Mouse (Mus musculus): Measurements from ENCODE around the gene Pnmal1. TPM values are rescaled to one million over a fixed set of nuclear protein-coding genes. Genes with fewer than 3 reads are reported as not detected.

Gene Pnmal1
- total RNA-seq, 2 experiments from 2014 or later, result 0.16 to 0.21 TPM

GRCm38 (mm10) chr7:16924037-16924834 is 35.2 kb upstream of the Pnmal1 start, which contains the start of gene Calm3:
TSS of gene Calm3 (minus strand) at chr7:16924114.
- peak; percentile 98 for DNase-seq

- DNase-seq, result no peak
Observed at GRCm38 (mm10) chr7:16928341-16928740, 31.1 kb upstream of the Pnmal1 start.

GRCm38 (mm10) chr7:16930850-16931249 is 28.6 kb upstream of the Pnmal1 start:
- DNase-seq, result peak; percentile 68

GRCm38 (mm10) chr7:16931968-16932627 is 27.4 kb upstream of the Pnmal1 start:
- DNase-seq, result peak; percentile 86

- DNase-seq, result no peak
Observed at GRCm38 (mm10) chr7:16932704-16933577, 26.5 kb upstream of the Pnmal1 start.

GRCm38 (mm10) chr7:16937312-16937711 is 22.2 kb upstream of the Pnmal1 start:
- DNase-seq, result no peak

GRCm38 (mm10) chr7:16938117-16938791 is 21.2 kb upstream of the Pnmal1 start:
- no peak for DNase-seq

- no peak for DNase-seq
Observed at GRCm38 (mm10) chr7:16940292-16940691, 19.2 kb upstream of the Pnmal1 start.

GRCm38 (mm10) chr7:16942861-16943260 is 16.6 kb upstream of the Pnmal1 start:
- DNase-seq, result no peak

- DNase-seq, result peak; percentile 81
Observed at GRCm38 (mm10) chr7:16944061-16944807, 15.2 kb upstream of the Pnmal1 start, which contains the start of gene Pnmal2. TSS of gene Pnmal2 (plus strand) at chr7:16944682.

- peak; percentile 28 for DNase-seq
Observed at GRCm38 (mm10) chr7:16944808-16945315, 14.6 kb upstream of the Pnmal1 start.

GRCm38 (mm10) chr7:16945419-16945818 is 14.1 kb upstream of the Pnmal1 start:
- peak; percentile 34 for DNase-seq

GRCm38 (mm10) chr7:16946441-16947348 is 12.8 kb upstream of the Pnmal1 start:
- DNase-seq, result peak; percentile 61

GRCm38 (mm10) chr7:16947349-16947895 is 12.1 kb upstream of the Pnmal1 start:
- peak; percentile 37 for DNase-seq

GRCm38 (mm10) chr7:16947959-16948361 is 11.5 kb upstream of the Pnmal1 start:
- DNase-seq, result peak; percentile 74

- no peak for DNase-seq
Observed at GRCm38 (mm10) chr7:16948923-16949458, 10.5 kb upstream of the Pnmal1 start.

GRCm38 (mm10) chr7:16949908-16950841 is 9.3 kb upstream of the Pnmal1 start:
- DNase-seq, result peak; percentile 81
